Mouse (Mus musculus): ENCODE results near the gene Rapgefl1.

DNA sequence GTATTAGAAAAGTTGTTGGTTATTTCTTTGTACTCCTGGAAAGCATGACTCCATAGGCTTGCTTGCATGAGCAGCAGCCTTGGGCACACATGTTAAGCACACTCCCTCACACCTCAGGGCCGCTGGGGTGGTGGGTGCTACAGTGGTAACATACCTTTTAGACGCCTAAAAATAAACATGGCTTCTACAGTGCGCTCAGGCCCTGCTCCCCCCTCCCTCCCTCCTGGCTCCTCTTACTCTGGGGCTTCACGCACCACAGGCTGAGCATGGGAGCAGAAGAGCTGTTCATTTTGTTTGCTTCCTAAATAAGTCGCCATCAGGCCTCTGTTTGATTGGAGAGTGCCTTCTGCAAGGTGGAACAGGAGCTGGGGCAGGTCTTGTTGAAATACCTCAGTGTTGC is 39.3 kb upstream of the Rapgefl1 start:
- TF ChIP-seq USF1 (IDR thresholded peaks at IDR 0.05; ENCODE audit: low read depth) (no peak), POLR2A (IDR thresholded peaks at IDR 0.05; ENCODE audit: insufficient read length, low read depth) (no peak), MYOD1 (IDR thresholded peaks at IDR 0.05; ENCODE audit: control insufficient read depth in 1 of 3, insufficient read length in 2 of 3, low read depth in 2 of 3) (no peak), E2F4 (IDR thresholded peaks at IDR 0.05; ENCODE audit: insufficient read depth) (no peak), POLR2AphosphoS2 (IDR thresholded peaks at IDR 0.05; ENCODE audit: insufficient read length, low read depth) (no peak), TCF12 (IDR thresholded peaks at IDR 0.05; ENCODE audit: insufficient read depth, poor library complexity, severe bottlenecking) (no peak), CEBPB (IDR thresholded peaks at IDR 0.05; ENCODE audit: insufficient read depth, poor library complexity, severe bottlenecking) (no peak), MYOG (IDR thresholded peaks at IDR 0.05; ENCODE audit: control insufficient read depth in 1 of 3, insufficient read depth in 1 of 3, insufficient read length in 2 of 3, low read depth in 2 of 3) (no peak), MAX (IDR thresholded peaks at IDR 0.05; ENCODE audit: low read depth) (no peak), SRF (IDR thresholded peaks at IDR 0.05; ENCODE audit: control insufficient read depth, insufficient read length, low read depth) (no peak), TCF3 (IDR thresholded peaks at IDR 0.05; ENCODE audit: insufficient read length, low read depth) (no peak), REST (IDR thresholded peaks at IDR 0.05; ENCODE audit: insufficient read depth, insufficient read length) (no peak)
